Mouse (Mus musculus) liver, embryonic 14.5 days (tissue): ENCODE measurements around the gene Brf1.

Source experiments
- CTCF ChIP-seq: IDR thresholded peaks from 2 replicates; pipeline ENCODE4 v1.5.1; 2016; ENCODE audit warnings: antibody characterized with exemption, low read depth, control low read depth
- EP300 ChIP-seq: IDR thresholded peaks from 2 replicates; pipeline ENCODE4 v1.6.1; 2016; ENCODE audit warnings: antibody characterized with exemption, low read depth

GRCm38 (mm10) chr12:112955800-112956199, 44.7 kb downstream of the Brf1 start:
- TF ChIP-seq CTCF: peak; percentile 96
- TF ChIP-seq EP300: no peak
